Mouse (Mus musculus): Measurements from ENCODE around the gene Plb1. TPM values are rescaled to one million over a fixed set of nuclear protein-coding genes. Genes with fewer than 3 reads are reported as not detected.

Gene Plb1
- polyA plus RNA-seq, 1 experiment from 2014 or later: 18.1 TPM

DNA sequence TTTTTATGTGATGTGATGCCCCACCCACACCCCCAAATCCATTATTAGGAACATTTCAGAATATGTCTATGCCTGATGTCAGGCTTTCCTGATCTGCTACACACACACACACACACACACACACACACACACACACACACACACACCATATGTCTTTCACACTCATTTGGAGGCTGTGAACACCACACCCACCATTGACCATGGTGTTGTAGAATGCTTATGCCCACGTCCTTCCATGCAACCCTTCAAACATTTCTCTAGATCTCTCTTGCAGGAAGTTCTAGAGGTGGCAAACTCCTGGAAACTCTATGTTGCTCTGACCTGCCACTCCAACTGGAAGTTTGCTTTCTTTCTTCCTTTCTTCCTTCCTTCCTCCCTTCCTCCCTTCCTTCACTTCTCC lies 77.2 kb downstream of the Plb1 start:
- no peaks in the 10 kb centered on the region for H3K27me3 ChIP-seq (ENCODE audit: control insufficient read depth, insufficient read depth, low read depth, low read length)
- no peak overlapping the region for H3K9ac ChIP-seq (ENCODE audit: low read length)
- no peaks in the 10 kb centered on the region for H3K4me1 ChIP-seq (replicated peaks; ENCODE audit: control insufficient read depth, insufficient read depth, low read length)
- ATAC-seq (ENCODE audit: low read depth): no peak
- WGBS: 35% methylated on average over 1 of the region's 1 CpGs
- H3K27ac ChIP-seq (ENCODE audit: low read length): no peak overlapping the region
- H3K4me2 ChIP-seq (ENCODE audit: low read depth, low read length): no peak overlapping the region
- no peak overlapping the region for H3K4me3 ChIP-seq (ENCODE audit: low read length)
- H3K36me3 ChIP-seq (ENCODE audit: control insufficient read depth, insufficient read depth, low read length): no peaks in the 10 kb centered on the region
- H3K9me3 ChIP-seq (ENCODE audit: control insufficient read depth, low read length): no peaks in the 10 kb centered on the region

DNA sequence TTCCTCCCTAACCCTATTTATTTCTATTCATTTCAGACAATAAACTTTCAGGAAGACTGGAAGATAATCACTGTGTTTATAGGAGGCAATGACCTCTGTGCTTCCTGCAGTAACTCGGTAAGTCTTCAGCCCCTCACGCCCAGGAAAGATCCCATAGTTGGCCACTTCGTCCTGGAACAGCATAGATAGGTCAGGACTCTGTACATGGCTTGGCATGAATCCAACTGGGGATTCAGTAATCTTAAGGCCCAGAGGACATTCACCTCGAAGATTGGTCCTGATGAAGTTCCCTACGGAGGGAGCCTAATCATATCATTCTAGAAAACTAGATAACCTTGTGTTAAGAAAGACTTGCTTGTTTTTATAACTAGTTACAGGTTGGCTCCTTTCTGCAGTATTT lies 78.3 kb downstream of the Plb1 start:
- no peak for ATAC-seq (ENCODE audit: low read depth)
- Histone ChIP-seq H3K27ac (ENCODE audit: low read length) (no peak overlapping the region), H3K9me3 (ENCODE audit: control insufficient read depth, low read length) (no peaks in the 10 kb centered on the region), H3K4me3 (ENCODE audit: low read length) (no peak overlapping the region), H3K4me2 (ENCODE audit: low read depth, low read length) (no peak overlapping the region), H3K36me3 (ENCODE audit: control insufficient read depth, insufficient read depth, low read length) (no peaks in the 10 kb centered on the region), H3K4me1 (replicated peaks; ENCODE audit: control insufficient read depth, insufficient read depth, low read length) (no peaks in the 10 kb centered on the region), H3K9ac (ENCODE audit: low read length) (no peak overlapping the region), H3K27me3 (ENCODE audit: control insufficient read depth, insufficient read depth, low read depth, low read length) (no peaks in the 10 kb centered on the region)
- 55% methylated on average over 5 of the region's 5 CpGs for WGBS

DNA sequence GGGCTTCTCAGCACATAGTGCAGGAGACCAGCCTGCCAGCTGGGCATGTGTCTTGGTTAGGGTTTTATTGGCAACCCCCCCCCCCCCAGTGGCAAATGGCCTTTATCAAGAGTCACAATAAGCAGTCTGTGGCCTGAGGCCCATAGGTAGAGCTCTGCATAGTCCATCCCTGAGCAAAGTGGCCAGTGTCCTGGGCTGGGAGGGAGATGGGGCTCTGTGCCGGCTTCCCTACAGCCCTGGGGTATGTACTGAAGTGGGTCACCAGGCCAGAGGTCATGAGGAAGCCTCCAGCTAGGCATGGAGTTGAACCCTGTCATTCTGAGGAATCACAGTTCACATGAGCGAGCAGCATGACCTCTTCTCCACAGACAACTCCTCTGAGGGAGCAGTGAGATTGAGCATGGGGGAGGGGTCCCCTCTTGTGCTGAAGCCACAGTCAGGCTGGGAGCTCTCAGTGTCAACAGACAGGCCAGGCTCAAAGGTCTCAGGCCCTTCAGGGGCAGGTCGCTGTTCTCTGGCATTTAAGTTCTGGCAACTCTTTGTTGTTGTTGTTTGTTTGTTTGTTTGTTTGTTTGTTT lies 79.2 kb downstream of the Plb1 start:
- Histone ChIP-seq H3K9me3 (ENCODE audit: control insufficient read depth, low read length) (no peaks in the 10 kb centered on the region), H3K9ac (ENCODE audit: low read length) (no peak overlapping the region), H3K4me1 (replicated peaks; ENCODE audit: control insufficient read depth, insufficient read depth, low read length) (no peaks in the 10 kb centered on the region), H3K27ac (ENCODE audit: low read length) (no peak overlapping the region), H3K36me3 (ENCODE audit: control insufficient read depth, insufficient read depth, low read length) (no peaks in the 10 kb centered on the region), H3K4me3 (ENCODE audit: low read length) (no peak overlapping the region), H3K4me2 (ENCODE audit: low read depth, low read length) (no peak overlapping the region), H3K27me3 (ENCODE audit: control insufficient read depth, insufficient read depth, low read depth, low read length) (no peaks in the 10 kb centered on the region)
- 46% methylated on average over 3 of the region's 3 CpGs for WGBS
- ATAC-seq (ENCODE audit: low read depth): no peak

DNA sequence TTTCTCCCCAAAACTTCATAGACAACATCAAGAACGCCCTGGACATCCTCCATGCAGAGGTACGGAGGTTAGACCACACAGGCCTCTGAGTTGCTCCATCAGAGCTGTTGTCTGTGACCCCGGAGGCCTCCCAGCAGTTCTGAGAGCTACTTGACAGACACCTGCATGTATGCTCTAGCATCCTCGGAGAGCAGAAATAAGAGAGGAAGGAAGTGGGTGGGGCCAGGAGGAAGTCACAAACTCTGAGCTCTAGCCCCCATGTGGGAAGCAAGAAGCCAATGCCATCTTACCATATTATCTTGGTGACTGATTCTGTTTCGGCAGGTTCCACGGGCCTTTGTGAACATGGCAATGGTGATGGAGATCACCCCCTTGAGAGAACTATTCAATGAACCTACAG lies 81.2 kb downstream of the Plb1 start:
- no peak overlapping the region for H3K27ac ChIP-seq (ENCODE audit: low read length)
- no peak overlapping the region for H3K9ac ChIP-seq (ENCODE audit: low read length)
- no peaks in the 10 kb centered on the region for H3K27me3 ChIP-seq (ENCODE audit: control insufficient read depth, insufficient read depth, low read depth, low read length)
- no peak overlapping the region for H3K4me2 ChIP-seq (ENCODE audit: low read depth, low read length)
- H3K4me1 ChIP-seq (replicated peaks; ENCODE audit: control insufficient read depth, insufficient read depth, low read length): no peaks in the 10 kb centered on the region
- WGBS: 66% methylated on average over 6 of the region's 6 CpGs
- H3K36me3 ChIP-seq (ENCODE audit: control insufficient read depth, insufficient read depth, low read length): no peaks in the 10 kb centered on the region
- H3K9me3 ChIP-seq (ENCODE audit: control insufficient read depth, low read length): no peaks in the 10 kb centered on the region
- ATAC-seq (ENCODE audit: low read depth): no peak
- H3K4me3 ChIP-seq (ENCODE audit: low read length): no peak overlapping the region

DNA sequence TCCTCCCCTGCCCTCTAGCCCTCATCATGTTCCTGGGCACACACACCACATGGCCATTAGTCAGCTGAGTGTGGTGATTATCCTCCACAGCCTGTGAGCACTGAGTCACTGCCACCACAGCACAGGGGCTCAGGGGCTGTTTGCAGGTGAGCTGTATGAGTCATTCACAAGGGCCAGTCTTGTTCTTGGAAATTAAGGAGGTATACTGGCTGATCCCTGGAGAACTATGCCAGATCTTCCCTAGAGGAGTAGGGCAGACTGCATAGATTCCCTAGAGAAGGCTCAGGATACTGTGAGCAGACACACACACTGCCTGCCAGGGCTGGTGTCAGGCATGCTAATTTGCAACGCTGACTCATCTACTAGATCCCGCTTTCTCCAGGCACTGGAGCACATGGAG lies 82.2 kb downstream of the Plb1 start:
- no peaks in the 10 kb centered on the region for H3K36me3 ChIP-seq (ENCODE audit: control insufficient read depth, insufficient read depth, low read length)
- H3K27me3 ChIP-seq (ENCODE audit: control insufficient read depth, insufficient read depth, low read depth, low read length): no peaks in the 10 kb centered on the region
- WGBS: 37% methylated on average over 2 of the region's 2 CpGs
- H3K27ac ChIP-seq (ENCODE audit: low read length): no peak overlapping the region
- H3K4me3 ChIP-seq (ENCODE audit: low read length): no peak overlapping the region
- no peaks in the 10 kb centered on the region for H3K9me3 ChIP-seq (ENCODE audit: control insufficient read depth, low read length)
- H3K4me1 ChIP-seq (replicated peaks; ENCODE audit: control insufficient read depth, insufficient read depth, low read length): no peaks in the 10 kb centered on the region
- ATAC-seq (ENCODE audit: low read depth): no peak
- H3K9ac ChIP-seq (ENCODE audit: low read length): no peak overlapping the region
- no peak overlapping the region for H3K4me2 ChIP-seq (ENCODE audit: low read depth, low read length)

DNA sequence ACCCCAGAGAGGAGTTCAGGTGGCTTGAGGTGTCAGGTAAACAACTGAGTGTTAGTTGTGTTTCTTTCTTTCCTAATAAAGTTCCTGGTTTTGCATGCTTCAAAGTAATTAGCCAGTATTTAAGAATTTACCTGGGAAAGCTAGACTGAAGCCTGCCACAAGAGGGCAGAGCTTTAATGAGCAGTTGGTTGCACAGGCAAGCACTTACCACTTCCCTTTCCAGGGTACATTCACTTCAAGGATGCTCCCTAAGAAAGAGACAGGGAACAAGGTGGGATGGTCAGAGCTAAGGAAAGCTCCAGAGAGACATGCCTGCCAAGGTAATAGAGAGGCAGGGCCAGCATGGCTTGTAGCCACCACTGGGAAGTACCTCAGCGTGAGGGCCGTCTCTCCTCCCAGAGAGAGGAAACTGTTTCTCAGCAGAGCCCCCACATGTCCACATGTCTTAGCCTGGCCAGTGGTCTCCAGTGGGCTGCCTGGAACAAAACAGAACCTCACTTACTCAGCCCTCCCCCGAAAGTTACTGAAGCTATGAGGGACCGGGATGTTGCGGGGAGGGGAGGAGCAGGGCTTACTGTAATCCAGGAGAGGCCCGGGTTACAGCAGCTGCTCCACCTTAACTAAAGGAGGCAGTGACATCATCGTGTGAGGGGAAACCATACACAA lies 89.8 kb downstream of the Plb1 start:
- no peaks in the 10 kb centered on the region for H3K36me3 ChIP-seq (ENCODE audit: control insufficient read depth, insufficient read depth, low read length)
- no peak overlapping the region for H3K4me3 ChIP-seq (ENCODE audit: low read length)
- no peak overlapping the region for H3K4me2 ChIP-seq (ENCODE audit: low read depth, low read length)
- no peaks in the 10 kb centered on the region for H3K4me1 ChIP-seq (replicated peaks; ENCODE audit: control insufficient read depth, insufficient read depth, low read length)
- ATAC-seq (ENCODE audit: low read depth): no peak
- no peaks in the 10 kb centered on the region for H3K27me3 ChIP-seq (ENCODE audit: control insufficient read depth, insufficient read depth, low read depth, low read length)
- no peak overlapping the region for H3K27ac ChIP-seq (ENCODE audit: low read length)
- no peak overlapping the region for H3K9ac ChIP-seq (ENCODE audit: low read length)
- no peaks in the 10 kb centered on the region for H3K9me3 ChIP-seq (ENCODE audit: control insufficient read depth, low read length)
- WGBS: 34% methylated on average over 7 of the region's 7 CpGs

DNA sequence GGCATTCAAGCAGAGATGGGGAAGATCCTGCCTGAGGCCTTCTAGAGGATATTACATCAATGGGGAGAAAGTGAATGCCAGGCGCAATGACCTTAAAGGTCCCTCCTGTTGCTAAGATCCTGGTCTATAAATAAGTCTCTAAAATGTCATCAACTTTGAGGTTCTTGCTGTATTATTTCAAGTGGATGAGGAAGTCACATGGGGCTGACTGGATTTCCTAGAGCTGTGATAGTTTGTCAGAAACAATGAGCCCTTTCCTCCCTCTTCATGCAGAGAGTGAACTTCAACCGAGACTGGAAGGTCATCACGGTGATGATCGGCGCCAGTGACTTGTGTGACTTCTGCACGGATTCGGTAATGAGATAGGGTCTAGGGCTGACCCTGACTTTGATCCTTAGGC lies 95.6 kb downstream of the Plb1 start:
- no peak for ATAC-seq (ENCODE audit: low read depth)
- H3K4me1 ChIP-seq (replicated peaks; ENCODE audit: control insufficient read depth, insufficient read depth, low read length): no peaks in the 10 kb centered on the region
- WGBS: 75% methylated on average over 7 of the region's 7 CpGs

DNA sequence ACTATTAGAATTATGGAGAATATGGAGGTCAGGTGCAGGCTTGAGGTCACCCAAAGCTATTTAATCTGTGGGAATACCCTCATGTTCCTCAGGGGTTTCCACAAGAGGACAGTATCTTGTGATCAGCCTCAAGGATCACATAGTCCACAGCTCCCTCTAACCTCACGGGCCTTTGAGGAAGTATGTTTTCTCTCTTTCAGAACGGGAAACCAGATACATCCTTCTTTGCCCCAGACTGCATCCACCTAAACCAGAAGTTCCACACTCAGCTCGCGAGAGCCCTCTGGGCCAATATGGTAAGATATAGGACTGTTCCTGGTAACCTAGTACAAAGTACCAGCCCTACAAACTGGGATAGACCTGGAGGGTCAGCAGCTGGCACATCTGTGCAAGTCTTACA lies 100.1 kb downstream of the Plb1 start:
- ATAC-seq (ENCODE audit: low read depth): no peak
- Histone ChIP-seq H3K27me3 (ENCODE audit: control insufficient read depth, insufficient read depth, low read depth, low read length) (no peaks in the 10 kb centered on the region), H3K4me1 (replicated peaks; ENCODE audit: control insufficient read depth, insufficient read depth, low read length) (peaks cover 4% of the 10 kb centered on the region), H3K4me3 (ENCODE audit: low read length) (no peak overlapping the region), H3K9ac (ENCODE audit: low read length) (no peak overlapping the region), H3K4me2 (ENCODE audit: low read depth, low read length) (no peak overlapping the region), H3K36me3 (ENCODE audit: control insufficient read depth, insufficient read depth, low read length) (no peaks in the 10 kb centered on the region), H3K9me3 (ENCODE audit: control insufficient read depth, low read length) (no peaks in the 10 kb centered on the region), H3K27ac (ENCODE audit: low read length) (no peak overlapping the region)
- WGBS: 78% methylated on average over 4 of the region's 4 CpGs

More for the DNA sequence above, 95.6 kb downstream of the Plb1 start:
- Histone ChIP-seq H3K27me3 (ENCODE audit: control insufficient read depth, insufficient read depth, low read depth, low read length) (no peaks in the 10 kb centered on the region), H3K9me3 (ENCODE audit: control insufficient read depth, low read length) (no peaks in the 10 kb centered on the region), H3K9ac (ENCODE audit: low read length) (no peak overlapping the region), H3K27ac (ENCODE audit: low read length) (no peak overlapping the region), H3K36me3 (ENCODE audit: control insufficient read depth, insufficient read depth, low read length) (no peaks in the 10 kb centered on the region), H3K4me2 (ENCODE audit: low read depth, low read length) (no peak overlapping the region), H3K4me3 (ENCODE audit: low read length) (no peak overlapping the region)

DNA sequence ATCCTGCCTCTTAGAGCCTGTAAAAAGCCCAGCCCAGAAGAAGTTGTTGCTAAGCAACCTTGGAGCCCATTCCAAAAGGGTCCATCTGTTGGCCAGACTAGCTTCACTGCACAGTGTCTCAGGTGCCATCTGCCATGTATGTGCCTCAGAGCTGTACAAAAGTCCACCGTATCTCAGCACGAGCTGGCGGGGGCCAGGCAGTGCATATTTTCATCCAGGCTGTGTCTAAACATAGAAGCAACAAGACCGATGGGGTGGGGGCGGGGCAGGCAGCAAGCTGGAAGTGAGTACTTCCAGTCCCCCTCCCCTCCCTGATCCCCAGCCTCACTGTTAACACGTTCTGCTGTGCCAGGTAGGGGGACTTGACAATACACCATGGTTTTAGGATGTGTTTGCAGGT lies 102.7 kb downstream of the Plb1 start:
- 16% methylated on average over 6 of the region's 6 CpGs for WGBS
- ATAC-seq (ENCODE audit: low read depth): peak; percentile 74
- Histone ChIP-seq H3K4me3 (ENCODE audit: low read length) (no peak overlapping the region), H3K4me1 (replicated peaks; ENCODE audit: control insufficient read depth, insufficient read depth, low read length) (peaks cover 4% of the 10 kb centered on the region), H3K27me3 (ENCODE audit: control insufficient read depth, insufficient read depth, low read depth, low read length) (no peaks in the 10 kb centered on the region), H3K27ac (ENCODE audit: low read length) (no peak overlapping the region), H3K4me2 (ENCODE audit: low read depth, low read length) (no peak overlapping the region), H3K9ac (ENCODE audit: low read length) (no peak overlapping the region), H3K36me3 (ENCODE audit: control insufficient read depth, insufficient read depth, low read length) (no peaks in the 10 kb centered on the region), H3K9me3 (ENCODE audit: control insufficient read depth, low read length) (no peaks in the 10 kb centered on the region)

Data from lung, embryonic 16.5 days (tissue).